Mouse (Mus musculus): ENCODE measurements at regions not wholly inside any gene's neighbourhood (a gene's known extent, or its start where the extent isn't known, plus 50 kb on each side); places are given as distances from the start of the nearest gene placed in this dataset.
"Not testable (repeated sequence)": the region's sequence is repeated elsewhere in the genome, so short reads cannot be mapped to it uniquely, and the experiment has no call there.

- no peak for DNase-seq (ENCODE audit: extremely low spot score, low read depth, low spot score)
Measured at GRCm38 (mm10) chr8:113465156-113465555, 170.2 kb upstream of the Mon1b start.

GRCm38 (mm10) chr8:113466683-113467082 is 168.7 kb upstream of the Mon1b start:
- no peak for DNase-seq (ENCODE audit: extremely low spot score, low read depth, low spot score)

GRCm38 (mm10) chr8:113489436-113490107 is 145.8 kb upstream of the Mon1b start:
- no peak for DNase-seq (ENCODE audit: extremely low spot score, low read depth, low spot score)

GRCm38 (mm10) chr8:113490891-113491290 is 144.5 kb upstream of the Mon1b start:
- DNase-seq (ENCODE audit: extremely low spot score, low read depth, low spot score) = no peak

GRCm38 (mm10) chr8:113496896-113497295 is 138.5 kb upstream of the Mon1b start:
- DNase-seq (ENCODE audit: extremely low spot score, low read depth, low spot score) = no peak

- no peak for DNase-seq (ENCODE audit: extremely low spot score, low read depth, low spot score)
Measured at GRCm38 (mm10) chr8:113502671-113503070, 132.7 kb upstream of the Mon1b start.

GRCm38 (mm10) chr8:113512856-113513255 is 122.5 kb upstream of the Mon1b start:
- no peak for DNase-seq (ENCODE audit: extremely low spot score, low read depth, low spot score)

- no peak for DNase-seq (ENCODE audit: extremely low spot score, low read depth, low spot score)
Measured at GRCm38 (mm10) chr8:113513886-113514730, 121.3 kb upstream of the Mon1b start.

GRCm38 (mm10) chr8:113514731-113515375 is 120.5 kb upstream of the Mon1b start:
- DNase-seq (ENCODE audit: extremely low spot score, low read depth, low spot score) = not testable (repeated sequence)

- DNase-seq (ENCODE audit: extremely low spot score, low read depth, low spot score) = peak; percentile 80
Measured at GRCm38 (mm10) chr8:113516176-113516575, 119.2 kb upstream of the Mon1b start.

- no peak for DNase-seq (ENCODE audit: extremely low spot score, low read depth, low spot score)
Measured at GRCm38 (mm10) chr8:113517912-113518311, 117.5 kb upstream of the Mon1b start.

GRCm38 (mm10) chr8:113523561-113523960 is 111.8 kb upstream of the Mon1b start:
- DNase-seq (ENCODE audit: extremely low spot score, low read depth, low spot score) = no peak

- no peak for DNase-seq (ENCODE audit: extremely low spot score, low read depth, low spot score)
Measured at GRCm38 (mm10) chr8:113531116-113531665, 104.2 kb upstream of the Mon1b start.

- DNase-seq (ENCODE audit: extremely low spot score, low read depth, low spot score) = no peak
Measured at GRCm38 (mm10) chr8:113532881-113533280, 102.5 kb upstream of the Mon1b start.

GRCm38 (mm10) chr8:113541437-113541836 is 94.0 kb upstream of the Mon1b start:
- DNase-seq (ENCODE audit: extremely low spot score, low read depth, low spot score) = no peak

GRCm38 (mm10) chr8:113542082-113542481 is 93.3 kb upstream of the Mon1b start:
- no peak for DNase-seq (ENCODE audit: extremely low spot score, low read depth, low spot score)

GRCm38 (mm10) chr8:113542713-113543112 is 92.7 kb upstream of the Mon1b start:
- DNase-seq (ENCODE audit: extremely low spot score, low read depth, low spot score) = no peak

GRCm38 (mm10) chr8:113549200-113549599 is 86.2 kb upstream of the Mon1b start:
- DNase-seq (ENCODE audit: extremely low spot score, low read depth, low spot score) = no peak

GRCm38 (mm10) chr8:113551454-113552273 is 83.7 kb upstream of the Mon1b start:
- DNase-seq (ENCODE audit: extremely low spot score, low read depth, low spot score) = no peak

- no peak for DNase-seq (ENCODE audit: extremely low spot score, low read depth, low spot score)
Measured at GRCm38 (mm10) chr8:113552826-113553225, 82.6 kb upstream of the Mon1b start.

Data from hindlimb bud, embryonic 11.5 days (tissue).